Mouse (Mus musculus) liver (tissue): Measurements from ENCODE around the gene Tmem8.
"Not testable (repeated sequence)": the region's sequence is repeated elsewhere in the genome, so short reads cannot be mapped to it uniquely, and the experiment has no call there.

ENCODE experiments used
- DNase-seq: peaks from one replicate; pipeline ENCODE4 v3.0.0-alpha.2; 2020; ENCODE audit warnings: mixed read lengths

Tmem8 gene

GRCm38 (mm10) chr17:26111722-26112121 lies 1.4 kb upstream of the Tmem8 start:
- DNase-seq: no peak

DNA sequence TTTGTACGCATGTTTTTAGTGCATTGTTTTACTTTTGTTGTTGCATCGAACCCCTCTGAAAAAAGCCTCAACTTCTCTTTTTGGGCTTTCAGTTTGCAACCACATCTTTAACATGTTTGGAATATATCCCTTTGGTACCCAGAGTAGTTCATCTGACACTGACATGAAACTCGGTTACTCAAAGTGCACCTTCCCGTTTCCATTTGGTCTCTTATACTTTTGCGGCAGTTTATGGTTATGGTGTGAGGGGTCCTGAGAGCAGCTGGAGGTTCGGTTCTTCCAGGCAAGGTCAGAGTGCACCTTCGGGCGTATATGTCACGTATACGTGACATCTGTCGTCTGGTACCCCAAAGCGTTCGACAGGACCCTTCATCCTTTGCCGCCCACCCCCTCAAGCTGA lies 348 bp upstream of the Tmem8 start:
- DNase-seq: no peak

DNA sequence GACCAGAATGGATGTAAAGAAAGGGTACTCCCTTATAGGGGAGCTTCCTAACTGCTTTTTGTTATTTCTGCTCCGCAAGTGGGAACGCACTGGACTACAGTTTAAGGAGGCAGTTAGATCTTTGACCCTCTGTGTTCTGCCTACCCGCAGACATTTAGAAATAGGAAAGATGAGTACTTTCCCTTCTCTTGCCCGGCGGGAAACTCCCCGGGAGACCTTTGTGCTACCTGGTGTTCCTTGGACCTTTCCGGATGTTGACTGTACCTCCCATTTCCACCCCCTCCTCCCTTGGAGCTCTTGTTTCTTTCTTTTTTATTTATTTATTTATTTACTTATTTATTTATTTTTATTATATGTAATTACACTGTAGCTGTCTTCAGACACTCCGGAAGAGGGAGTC lies 962 bp downstream of the Tmem8 start:
- no peak for DNase-seq

DNA sequence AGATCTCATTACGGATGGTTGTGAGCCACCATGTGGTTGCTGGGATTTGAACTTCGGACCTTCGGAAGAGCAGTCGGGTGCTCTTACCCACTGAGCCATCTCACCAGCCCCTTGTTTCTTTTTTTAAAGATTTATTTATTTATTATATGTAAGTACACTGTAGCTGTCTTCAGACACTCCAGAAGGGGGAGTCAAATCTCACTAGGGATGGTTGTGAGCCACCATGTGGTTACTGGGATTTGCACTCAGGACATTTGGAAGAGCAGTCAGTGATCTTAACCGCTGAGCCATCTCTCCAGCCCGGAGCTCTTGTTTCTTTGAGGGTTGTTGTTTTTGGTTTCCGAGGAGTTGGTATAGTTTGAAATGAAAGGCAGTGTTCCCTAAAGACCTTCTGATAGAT lies 1.4 kb downstream of the Tmem8 start:
- not testable (repeated sequence) for DNase-seq

DNA sequence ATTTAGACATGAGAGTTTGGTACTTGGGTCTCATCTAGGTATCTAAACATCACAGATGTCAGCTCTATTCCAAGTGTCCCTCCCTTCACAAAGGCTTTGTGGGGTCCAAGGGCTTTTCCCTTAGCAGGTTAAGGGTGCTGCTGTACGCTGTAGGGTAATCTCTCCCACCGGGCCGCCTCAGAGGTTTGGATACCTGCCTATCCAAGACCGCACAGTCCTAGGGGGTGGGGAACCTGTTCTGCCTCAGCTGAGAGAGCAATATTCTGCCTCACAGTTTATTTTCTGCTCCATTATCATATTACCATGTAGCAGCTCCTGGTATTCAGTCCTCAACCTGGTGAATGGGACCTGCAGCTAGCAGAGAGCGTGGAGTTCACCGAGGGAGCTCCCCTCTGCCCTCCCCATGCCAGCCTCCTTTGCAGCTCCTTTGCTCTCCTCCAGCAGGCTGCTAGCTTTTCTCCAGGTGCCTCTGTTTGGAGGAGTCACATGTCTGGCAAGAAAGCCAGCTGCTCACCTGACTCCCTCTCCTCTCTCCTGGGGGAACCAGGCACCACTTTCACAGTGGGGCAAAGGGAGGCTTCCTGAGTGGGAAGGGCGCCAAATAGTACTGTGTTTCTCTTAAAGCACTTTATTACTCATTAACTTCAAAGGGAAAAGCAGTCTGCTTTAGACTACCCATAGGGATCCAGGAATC lies 2.3 kb downstream of the Tmem8 start:
- DNase-seq: no peak

- DNase-seq: no peak
Observed at GRCm38 (mm10) chr17:26115956-26116487, 2.9 kb downstream of the Tmem8 start.

DNA sequence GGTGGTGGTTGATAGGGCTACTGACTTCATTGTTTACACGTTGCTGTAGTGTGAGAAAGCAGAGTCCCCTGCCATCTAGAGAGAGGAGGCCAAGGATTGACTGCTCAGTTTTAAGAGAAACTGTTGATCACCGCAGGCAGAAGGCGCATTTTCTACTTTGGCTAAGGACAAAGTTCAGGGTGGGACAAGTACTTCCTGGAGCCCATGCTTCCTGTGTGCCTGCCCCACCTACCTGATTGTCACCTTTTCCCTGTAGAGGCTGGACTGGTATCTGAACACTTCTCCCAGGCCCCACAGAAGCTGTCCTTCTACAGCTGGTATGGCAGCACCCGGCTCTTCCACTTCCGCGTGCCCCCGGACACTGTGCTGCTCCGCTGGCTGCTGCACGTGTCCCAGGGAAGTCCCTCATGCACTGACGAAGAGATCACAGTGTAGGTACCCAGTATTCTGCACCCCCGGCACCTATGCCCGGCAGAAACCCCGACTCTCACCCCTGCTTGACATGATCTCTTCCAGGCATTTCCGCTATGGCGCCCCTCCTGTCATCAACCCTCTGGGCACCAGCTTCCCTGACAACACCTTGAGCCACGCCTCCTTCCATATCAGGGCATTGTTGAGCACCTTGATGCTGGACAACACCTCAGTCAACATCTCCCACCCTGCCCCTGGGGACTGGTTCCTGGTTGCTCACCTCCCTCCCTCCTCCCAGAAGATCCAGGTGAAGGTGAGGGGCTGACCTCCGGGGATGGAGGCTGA lies 3.6 kb downstream of the Tmem8 start:
- DNase-seq: no peak

DNA sequence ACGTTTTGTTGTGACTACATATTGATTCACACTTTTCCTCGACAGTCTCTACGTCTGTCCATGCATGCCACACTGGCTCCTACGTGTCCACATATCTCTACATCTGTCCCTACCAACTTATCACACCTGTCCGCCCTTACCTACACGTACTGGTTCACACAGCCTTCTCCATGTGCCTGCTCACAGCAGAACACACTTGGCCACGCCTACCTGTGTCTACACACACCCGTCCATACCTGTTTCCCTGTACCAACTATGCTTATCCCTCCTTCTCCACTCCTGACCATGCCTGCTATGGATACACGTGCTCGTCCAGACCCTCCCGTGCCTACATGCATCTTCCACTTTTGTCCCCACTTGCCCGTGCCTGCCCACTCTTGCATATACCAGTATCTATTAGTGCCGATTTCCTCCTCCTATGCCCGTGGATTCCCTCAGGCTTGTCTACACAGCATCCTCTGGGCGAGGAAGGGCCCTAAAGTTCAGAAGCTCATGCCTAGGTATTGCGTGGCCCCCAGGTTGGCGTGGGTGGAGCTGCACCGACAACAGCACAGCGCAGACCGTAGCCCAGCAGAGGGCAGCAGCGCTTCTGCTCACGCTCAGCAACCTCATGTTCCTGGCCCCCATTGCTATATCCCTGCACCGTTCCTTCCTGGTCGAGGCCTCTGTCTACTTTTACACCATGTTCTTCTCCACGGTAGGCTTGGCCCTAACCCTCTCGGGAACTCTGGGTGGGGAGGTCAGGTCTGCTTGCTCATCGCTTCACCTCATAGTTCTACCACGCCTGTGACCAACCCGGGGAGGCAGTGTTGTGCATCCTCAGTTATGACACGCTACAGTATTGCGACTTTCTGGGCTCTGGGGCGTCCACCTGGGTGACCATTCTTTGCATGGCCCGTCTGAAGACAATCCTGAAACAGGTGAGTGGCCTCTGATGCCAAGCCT lies 6.9 kb downstream of the Tmem8 start:
- peak; percentile 73 for DNase-seq

DNA sequence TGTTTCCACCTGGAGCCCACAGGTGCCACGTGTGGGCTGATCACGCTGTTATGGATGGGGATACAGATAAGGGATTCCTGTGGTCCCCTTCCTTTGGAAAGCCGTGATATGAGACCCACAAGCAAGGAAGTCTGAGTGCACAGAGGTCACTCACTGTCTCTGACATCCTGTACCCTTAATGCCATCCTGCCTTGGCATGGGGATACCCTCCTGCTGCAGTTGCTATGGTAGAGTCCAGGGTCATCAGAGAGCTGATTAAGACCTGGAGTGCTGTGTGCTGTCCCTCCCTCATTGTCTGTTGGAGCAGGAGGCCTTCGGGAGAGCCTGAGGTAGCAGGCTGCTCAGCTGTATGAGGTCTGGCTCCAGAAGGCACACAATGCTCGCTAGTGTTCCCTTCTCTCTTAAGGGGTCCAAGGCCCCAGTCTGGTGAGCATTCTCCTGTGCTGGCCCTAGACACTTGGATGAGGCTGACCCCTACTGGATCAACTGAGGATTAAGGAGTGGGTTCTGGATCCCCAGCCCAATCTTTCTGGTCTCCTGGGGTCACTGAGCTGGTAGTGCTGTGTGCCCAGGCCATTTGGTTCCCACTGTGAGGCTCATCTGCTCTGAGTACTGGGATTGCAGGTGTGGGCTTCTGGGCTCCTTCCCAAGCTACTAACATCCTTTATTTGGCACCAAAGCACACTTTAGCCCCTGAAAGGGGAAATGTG lies 9.5 kb downstream of the Tmem8 start:
- no peak for DNase-seq

- peak; percentile 90 for DNase-seq
Observed at GRCm38 (mm10) chr17:26123267-26123684, 10.2 kb downstream of the Tmem8 start, which contains the start of gene Mrpl28. TSS of gene Mrpl28 (plus strand) at chr17:26123500.

DNA sequence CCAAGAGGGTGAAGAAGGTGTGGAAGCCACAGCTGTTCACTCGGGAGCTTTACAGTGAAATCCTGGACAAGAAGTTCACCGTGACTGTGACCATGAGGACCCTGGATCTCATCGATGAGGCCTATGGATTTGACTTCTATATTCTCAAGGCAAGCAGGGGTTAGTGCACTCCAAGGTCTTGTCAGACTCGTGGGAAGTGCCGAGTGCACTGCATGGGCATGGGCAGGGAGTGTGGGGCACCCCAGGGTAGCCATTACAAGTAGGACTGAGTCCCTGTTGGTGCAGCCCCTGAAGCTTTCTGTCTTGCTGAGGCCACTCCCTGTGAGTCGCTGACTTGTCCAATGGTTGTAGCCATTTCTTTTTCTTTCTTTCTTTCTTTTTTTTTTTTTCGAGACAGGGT lies 11.5 kb downstream of the Tmem8 start:
- DNase-seq: no peak

DNA sequence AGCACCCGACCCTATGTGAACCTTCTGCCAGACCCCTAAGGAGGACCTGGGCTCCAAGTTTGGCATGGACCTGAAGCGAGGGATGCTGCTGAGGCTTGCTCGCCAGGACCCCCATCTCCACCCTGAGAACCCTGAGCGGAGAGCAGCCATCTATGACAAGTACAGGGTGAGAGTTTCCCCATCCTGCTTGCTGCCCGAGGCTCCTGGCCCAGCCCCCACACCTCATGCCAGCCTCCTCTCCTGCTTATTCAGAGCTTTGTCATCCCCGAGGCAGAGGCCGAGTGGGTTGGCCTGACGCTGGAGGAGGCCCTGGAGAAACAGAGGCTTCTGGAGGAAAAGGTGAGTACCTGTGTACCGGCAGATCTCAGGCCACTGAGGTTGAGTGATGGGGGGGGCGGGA lies 12.1 kb downstream of the Tmem8 start:
- DNase-seq: no peak

GRCm38 (mm10) chr17:26131062-26131732 lies 18.1 kb downstream of the Tmem8 start:
- DNase-seq: no peak

GRCm38 (mm10) chr17:26131856-26132853 lies 19.1 kb downstream of the Tmem8 start:
- no peak for DNase-seq

GRCm38 (mm10) chr17:26137106-26137750 lies 24.1 kb downstream of the Tmem8 start:
- DNase-seq: no peak

DNA sequence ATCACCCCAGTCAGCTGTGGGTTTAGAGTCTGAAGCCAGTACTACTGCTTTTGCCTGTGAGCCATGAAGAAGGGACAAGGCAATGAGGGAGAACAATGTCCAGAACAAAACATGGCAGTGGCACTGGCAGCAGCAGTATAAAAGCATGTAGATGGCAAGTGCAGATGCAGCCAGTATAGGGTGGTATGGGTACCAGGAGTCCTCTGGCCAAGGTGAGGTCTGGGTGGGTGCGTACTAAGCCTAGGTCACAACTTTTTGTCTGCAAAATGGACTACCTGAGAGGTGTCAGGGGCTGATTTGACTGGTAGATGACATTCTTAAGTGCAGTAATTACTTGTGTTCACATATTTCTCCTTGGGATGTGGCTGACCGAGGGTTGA lies 24.6 kb downstream of the Tmem8 start:
- no peak for DNase-seq

DNA sequence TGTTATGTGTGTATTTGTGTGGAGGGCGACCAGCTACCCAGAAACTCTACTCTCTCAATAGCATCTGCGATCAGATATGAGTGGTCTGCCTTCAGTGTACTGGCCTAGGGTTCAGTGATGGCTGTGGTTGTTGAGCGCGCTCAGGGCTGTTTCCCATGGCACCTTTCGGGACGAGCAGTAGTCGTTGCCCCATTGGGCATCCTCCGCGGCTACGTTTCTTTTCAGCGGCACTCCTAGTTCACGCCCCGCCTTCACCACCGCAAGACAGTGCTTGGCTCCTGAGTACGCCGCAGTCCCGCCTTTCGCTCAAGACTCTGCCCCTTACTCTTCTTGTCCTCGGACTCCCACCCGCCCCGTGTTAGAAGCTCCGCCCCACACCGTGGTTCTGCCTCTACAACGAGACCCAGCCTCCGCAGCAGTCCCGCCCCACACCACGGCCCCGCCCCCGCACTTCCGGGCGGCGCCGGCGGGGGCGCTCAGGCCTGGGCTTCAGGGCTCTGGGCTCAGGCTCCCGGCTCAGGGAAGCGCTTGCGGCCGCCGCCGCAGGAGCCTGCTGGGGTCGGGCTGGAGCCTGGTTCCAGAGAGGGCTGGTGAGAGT lies 25.2 kb downstream of the Tmem8 start, which contains the start of gene Axin1:
Axin1 (plus strand) TSS at position 450 of the 598 bp plus-strand sequence.
- DNase-seq: peak; percentile 97

DNA sequence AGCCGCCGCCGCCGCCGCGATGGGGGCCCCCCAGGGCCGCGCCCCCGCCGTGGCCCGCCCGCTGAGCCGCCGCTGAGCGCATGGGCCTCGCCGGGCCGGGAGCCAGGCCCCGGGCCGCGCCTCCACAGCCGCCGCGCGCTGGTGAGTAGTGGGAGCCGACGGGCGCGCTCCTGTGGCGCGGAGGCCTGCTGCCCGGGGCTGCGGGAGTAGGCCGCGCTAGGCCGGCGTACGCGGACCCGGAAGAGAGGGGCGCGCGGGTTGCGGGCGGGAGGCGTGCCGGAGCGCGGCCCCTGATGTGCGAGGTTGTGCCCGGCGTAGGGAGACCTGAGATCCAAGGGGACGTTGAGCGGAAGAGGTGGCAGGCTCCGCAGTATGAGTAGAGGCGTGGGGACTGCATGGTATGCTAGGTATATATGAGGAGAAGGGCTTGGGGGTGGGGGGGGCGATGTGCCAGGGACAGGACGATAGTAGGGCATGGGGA lies 25.8 kb downstream of the Tmem8 start:
- DNase-seq: no peak

DNA sequence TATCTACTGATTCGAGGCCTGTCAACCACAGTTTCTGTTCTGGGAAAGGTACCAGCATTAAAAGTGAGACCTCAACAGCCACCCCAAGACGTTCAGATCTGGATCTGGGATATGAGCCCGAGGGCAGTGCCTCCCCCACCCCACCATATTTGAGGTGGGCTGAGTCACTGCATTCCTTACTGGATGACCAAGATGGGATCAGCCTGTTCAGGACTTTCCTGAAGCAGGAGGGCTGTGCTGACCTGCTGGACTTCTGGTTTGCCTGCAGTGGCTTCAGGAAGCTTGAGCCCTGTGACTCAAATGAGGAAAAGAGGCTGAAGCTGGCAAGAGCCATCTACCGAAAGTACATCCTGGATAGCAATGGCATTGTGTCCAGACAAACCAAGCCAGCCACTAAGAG lies 29.7 kb downstream of the Tmem8 start:
- DNase-seq: no peak
